Mouse (Mus musculus) lung, postnatal 25 days (tissue): ENCODE data around the gene Col20a1.

Experiments
- DNase-seq: peaks from one replicate; pipeline ENCODE4 v3.0.0; 2022; ENCODE audit warnings: low spot score

Gene Col20a1

DNA sequence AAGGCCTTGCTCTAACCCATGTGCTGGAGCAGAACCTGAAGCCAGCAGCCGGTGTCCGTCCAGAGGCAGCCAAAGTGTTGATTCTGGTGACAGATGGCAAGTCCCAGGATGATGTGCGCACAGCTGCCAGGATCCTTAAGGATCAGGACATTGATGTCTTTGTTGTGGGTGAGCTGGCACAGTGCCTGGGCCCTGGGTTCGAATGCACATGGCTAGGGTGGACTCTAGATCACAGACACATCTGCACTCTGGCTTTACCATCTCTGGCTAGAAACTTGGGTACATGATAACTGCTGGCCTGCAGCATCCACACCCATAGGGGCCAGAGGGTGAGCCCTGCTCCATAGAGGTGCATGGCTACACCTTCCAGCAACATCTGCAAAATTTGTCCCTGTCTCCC, 9.1 kb downstream of the Col20a1 start:
- DNase-seq, result no peak

DNA sequence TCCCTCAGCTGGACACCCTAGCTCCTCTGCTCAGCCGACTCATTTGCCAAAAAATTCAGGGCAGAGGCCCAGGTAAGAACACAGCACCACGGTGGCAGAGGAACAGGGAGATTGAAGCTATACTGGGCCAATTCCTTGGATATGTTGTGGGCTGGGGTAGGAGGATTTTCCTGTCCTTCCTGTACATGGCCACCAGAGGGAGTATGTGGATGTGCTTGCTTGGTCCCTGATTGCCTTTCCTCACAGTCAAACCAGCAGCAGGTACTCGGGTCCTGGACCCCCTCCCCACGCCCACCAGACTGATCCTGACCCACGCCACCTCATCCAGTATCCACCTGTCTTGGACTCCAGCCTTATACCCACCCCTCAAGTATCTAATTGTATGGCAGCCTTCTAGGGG, 10.1 kb downstream of the Col20a1 start:
- peak; percentile 21 for DNase-seq

DNA sequence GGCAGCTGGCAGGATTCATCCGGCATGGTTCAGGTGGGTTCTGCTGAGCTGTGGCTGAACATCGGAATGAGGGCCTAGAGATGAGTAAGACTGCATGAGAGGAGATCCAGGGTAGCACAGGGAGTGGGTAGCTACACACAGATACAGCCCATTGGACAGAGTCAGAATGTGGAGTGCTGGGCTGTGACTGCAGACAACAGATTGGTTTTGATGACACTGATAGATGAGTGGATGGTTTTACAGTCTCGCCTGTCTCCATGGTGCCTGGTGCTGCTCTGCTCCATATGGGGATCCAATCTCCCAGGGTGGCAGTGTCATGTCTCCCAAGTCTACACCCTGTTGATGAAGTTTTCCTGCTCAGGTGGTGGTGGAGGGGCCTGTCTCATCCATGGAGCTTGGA, 10.6 kb downstream of the Col20a1 start:
- no peak for DNase-seq

DNA sequence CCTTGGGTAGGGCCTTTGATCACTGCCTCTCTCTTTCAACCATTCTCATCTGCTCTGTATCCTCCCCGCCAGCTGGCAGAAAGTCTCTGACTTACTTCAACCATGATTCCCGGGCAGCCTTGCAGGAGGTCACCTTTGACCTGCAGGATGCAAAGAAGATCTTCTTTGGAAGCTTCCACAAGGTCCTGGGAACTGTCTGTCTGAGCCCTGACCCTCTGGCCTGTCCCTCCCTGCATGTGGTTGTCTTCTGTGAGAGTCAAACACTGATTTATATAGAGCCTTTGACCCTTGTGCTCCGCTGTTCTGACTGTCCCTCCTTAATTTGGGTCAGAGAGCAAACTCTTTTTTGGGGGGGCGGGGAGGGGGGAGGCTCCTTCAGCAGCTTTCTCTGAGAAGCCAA, 20.7 kb downstream of the Col20a1 start:
- no peak for DNase-seq

DNA sequence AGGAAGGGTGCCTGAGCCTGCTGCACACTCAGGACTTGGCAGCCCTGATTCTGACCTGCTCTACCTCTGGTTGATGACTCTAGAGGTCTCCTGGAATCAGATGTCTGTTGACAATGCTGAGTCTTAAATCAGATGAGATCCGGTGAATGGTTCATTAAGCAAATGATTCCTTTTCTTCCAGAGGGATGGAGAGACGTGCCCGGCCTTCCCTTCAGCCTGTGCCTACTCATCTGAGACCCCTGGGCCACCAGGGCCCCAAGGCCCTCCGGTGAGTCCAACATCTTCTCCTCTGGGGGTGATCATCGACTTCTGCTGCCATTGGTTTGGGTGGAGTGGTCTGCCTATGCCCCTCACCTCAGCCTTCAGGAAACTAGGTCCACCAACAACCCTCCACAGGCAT, 22.0 kb downstream of the Col20a1 start:
- DNase-seq, result no peak

DNA sequence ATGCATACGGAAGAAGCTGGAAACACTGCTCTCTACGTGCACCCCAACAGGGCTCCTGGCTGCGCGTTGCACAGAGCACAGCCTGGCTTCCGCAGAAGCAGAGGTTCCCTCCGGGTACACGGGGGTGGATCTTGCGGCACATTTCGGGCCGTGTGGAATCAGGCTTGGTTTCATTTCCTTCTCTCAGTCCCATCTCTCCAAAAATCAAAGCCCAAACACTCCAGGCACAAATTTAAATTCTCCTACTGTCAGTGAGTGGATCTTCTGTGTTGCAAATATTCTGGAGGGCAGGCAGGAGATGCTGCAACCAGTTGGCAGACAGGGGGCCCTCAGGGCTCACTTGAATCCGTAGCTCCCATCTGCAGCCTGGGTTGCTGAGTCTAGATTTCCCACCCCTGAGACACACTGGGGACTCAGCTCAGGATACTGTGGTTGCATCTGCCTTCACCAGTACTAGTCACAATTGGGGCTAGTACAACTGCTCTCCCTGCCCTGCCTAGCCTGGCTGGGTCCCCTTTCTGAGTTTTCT, 45.1 kb downstream of the Col20a1 start:
- no peak for DNase-seq

DNA sequence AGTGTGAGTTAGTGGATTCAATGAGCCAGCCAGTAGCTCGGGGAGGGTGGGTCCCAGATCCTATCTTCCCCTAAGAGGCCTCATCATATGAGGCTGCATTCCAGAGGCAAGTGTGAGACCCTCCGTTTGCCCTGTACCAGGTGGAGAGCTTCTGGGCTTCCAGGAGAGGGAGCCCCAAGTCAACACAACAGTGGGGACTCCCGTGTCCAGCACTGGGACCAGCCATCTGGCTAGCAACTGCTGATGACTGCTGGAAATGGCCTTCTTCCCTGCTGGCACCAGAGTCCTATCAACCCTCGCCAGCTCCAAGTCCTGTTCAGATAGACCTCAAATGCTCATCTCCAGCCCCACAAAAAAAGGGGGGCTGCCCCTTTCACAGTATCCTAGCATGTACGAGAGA, 46.1 kb downstream of the Col20a1 start:
- no peak for DNase-seq

DNA sequence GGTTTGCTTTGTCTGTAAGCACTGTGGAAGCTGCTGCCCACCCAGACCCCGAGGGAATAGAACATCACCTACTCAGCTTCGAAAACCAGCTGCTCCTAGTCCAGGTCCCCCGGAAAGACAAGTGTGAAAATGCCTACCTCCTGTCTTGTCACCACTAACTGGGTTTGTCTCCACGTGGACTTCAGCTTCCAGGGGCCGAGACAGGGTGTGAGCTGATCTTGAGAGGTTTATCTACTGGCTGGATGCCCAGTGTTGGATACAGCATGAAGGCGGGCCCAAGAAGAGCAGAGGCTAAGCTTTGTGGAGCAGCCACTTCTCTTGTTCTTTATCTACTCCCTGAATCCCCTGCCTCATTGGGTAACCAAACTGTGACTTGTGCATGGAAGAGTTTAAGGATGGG, 47.0 kb downstream of the Col20a1 start:
- DNase-seq, result peak; percentile 5

DNA sequence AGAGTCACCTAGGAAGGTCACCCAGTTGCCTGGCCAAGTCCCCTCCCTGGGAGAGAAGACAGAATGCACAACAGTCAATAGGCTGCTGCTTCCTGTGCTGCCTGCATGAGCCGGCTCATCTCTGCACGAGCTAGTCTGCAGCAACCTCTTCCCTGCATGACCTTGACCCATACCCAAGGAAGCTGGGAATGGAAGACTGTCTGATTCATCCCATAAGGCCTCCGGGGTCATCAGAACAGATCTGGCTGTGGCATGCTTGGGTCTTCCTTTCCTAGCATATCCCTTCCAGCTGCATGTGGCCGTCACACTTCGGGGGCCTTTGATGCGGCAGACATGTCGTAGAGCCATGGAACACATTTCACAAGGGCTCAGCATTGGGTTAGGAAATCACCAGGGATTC, 48.9 kb downstream of the Col20a1 start:
- no peak for DNase-seq

DNA sequence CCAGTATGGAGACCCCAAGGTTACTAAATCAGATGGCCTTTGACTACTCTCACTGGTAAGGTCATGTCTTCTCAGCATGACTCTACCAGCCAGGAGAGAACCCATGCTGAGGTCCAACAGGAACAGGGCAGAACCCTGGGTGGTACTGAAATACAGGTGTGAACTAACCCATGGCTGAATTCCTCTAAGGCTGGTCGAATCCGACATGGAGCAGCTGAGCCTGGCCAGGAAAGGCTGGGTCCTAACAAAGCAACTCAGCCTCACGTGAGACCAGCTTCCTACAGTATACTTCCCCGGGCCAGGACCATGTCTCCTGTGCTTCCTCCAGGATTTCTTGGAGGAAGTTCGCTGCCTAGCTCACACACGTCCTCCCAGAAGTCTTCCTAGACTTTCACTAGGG, 50.2 kb downstream of the Col20a1 start:
- DNase-seq, result no peak

DNA sequence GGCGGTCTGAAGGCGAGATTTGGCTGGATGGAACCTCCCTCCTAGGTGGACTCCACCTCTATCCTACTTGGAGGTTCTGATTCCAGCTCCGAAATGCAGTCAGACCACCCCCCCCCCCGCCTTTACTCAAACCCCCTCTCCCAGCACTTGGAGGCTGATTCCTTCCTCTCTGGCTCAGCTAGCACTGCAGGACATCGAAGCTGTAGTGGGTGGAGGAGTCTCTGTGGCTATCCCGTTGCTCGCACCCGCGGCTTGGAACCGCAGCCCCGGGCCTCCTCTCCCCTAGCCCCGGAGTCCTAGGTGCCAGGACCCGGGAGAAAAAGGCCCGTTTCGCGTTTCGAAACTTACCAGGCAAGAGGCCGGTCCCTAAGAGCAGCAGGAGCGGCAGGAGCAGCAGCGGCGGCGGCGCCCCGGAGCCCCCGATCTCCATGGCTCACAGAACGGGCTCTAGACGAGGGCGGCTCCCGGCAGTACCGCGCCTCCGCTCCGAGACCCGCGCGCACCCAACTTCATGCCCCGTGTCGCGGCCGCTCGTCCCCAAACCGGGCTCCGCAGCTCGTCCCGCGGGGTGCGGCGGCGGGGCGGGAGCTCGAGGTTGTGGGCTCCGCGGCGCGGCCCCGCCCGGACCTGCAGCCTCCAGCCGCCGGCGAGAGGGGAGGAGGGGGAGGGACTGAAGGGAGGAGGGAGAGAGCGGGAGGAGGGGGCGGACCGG, 52.5 kb downstream of the Col20a1 start:
- DNase-seq, result no peak

DNA sequence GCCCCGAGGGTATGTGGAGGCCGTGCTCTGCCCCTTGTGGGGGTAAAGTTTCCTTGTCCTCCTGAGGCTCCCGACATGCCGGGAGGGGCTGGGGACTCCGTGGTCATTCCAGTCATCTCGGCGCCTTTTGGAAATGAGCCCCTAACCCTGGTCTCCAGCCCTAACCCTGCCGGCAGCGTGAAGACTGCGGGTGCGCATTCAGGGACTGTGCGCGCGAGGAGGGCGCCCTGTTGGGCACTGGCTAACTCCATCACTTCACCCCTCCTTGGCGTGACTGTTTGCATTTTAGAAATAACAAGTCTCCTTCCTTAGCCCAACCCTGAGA, 53.0 kb downstream of the Col20a1 start:
- DNase-seq, result no peak

DNA sequence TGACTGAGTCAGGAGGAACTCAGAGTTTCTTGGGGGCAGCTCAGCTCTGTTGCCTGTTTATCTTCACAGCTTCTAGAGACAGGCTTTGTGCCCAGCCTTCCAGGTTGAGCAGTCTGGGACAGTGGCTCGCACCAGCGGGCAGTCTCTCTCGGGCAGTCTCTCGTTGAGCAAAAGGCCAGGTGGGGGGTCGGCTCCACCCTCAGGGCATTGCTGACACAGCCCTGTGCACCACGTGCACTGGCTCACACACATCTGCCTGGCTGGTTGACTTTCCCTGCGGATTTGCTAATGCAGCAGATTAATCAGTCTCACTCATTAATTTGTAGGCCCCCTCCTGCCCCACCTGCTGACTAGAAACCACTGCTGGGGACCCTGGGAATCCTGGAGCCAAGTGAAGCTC, 55.6 kb downstream of the Col20a1 start:
- no peak for DNase-seq

DNA sequence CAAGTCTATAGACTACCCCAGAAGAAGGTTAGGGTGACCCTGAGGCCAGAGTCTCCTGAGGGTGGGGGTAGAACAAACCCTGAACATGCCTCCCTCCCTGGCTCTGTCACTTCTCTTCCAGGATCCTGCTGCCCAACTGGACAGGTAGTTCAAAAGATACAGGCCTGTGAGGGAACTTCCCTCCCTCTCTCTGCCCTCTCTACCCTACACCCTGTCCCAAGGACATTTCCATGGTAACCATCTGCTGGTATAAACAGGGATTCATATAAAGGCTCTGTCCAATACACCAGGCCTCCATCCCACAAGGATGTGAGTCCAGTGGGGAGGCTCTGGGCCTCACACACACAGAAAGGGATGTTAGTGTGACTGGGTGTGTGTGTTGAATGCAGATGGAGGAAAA, 56.0 kb downstream of the Col20a1 start:
- no peak for DNase-seq

DNA sequence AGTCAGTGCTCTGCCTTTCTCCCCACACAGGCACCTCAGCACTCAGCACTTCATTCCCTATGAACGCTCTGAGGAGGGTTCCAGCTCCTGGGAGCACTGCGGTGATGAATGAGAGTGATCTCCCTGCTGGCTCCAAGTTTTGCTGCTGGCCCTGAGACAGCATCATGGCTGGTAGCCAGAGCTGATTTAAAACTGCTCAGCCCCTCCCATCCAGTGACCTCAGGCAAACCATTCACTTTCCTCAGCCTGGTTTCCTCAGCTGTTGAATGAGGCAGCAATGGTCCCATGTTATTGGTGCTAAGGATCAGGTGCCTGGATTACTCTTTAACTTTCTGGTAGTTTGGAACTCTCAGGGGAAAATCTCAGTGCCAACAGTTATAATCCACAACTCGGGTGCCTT, 57.1 kb downstream of the Col20a1 start, which contains the start of gene Chrna4:
Gene Chrna4, minus strand, starts transcription at position 110 of the 400 bp plus-strand sequence.
- no peak for DNase-seq

DNA sequence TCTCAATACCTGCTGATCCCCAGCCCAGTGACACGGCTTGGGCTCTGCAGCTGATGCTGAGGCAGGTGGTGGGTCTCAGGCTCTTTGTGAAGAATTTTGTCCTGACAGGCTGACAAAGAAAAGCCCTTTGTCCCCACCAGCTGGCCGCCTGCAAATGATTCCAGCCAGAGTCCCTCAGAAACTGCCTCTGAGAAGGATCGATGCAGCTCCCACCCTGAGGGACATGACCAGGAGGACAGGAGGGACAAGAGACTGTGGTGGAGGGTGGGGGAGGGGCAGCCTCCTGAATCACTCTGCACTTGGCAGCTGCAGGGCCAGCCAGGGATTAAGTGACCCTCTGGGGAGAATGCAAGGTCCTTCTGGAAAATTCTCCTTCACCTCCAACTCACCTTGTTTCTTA, 57.7 kb downstream of the Col20a1 start:
- no peak for DNase-seq

DNA sequence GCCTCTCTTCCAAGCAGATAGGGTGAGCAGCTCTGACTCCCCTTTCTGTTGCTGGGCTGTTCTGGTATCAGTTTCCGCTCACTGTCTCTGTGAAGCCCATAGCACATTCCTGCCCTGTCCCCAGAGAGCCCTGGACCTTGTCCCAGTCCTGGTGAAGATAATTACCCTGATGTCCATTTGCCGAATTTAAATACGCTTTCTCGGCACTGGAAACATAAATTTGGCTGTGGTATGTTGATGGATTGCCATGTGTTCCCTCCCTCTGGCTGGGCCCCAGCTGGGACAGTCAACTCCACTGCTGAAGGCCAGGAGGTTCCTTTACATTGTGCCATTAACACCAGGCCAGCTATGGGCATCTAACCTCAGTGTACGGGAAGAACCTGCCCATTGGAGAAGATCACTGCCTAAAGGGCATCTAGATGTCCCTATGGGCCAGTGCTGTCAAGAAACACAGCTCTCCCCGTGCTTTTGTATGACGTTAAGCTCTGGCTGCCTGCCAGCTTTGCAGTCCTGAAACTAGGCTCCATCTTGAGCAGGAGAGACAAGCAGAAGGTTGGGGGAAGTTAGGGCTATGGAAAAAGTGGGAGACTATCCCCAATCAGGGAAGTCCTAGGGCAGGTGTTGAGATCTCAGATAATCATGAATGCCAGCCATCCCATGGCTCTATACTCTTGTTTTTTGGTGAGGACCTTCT, 62.1 kb downstream of the Col20a1 start:
- no peak for DNase-seq

DNA sequence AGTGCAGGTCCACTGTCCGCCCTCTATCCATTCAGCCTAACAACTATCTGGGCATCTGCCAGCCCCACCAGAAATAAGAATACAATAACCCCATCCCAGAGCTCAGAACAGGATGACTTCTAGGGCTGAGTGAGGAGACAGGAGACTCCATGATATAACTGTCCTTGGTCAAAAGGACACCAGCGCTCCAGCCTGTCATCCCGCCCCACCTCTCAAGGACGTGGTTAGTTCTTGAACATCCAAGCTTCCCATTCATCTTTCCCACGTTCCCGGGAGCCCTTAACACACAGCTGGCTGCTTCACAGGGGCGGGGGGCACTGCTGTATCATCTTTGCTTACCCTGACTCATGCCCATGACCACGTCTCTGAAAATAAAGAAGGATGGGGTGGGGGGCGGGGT, 62.7 kb downstream of the Col20a1 start:
- DNase-seq, result no peak

DNA sequence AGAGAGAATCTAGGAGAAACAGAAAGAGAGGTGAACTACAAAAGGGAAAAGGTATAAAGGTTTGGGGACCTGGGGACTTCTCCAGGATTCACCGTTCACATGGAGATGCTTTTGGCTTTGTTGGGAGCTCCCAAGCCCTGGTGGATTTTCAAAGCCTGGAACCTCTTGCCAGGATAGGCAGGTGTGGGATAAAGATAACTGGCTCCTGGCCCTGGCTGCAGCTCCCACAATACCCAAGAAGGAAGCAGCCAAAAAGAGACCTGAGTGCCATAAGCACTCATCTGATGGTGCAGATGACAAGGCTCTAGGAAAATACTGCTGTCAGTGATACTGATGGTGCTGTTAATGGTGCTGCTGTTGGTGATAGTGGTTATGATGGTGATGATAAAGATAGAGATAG, 65.8 kb downstream of the Col20a1 start:
- DNase-seq, result no peak

DNA sequence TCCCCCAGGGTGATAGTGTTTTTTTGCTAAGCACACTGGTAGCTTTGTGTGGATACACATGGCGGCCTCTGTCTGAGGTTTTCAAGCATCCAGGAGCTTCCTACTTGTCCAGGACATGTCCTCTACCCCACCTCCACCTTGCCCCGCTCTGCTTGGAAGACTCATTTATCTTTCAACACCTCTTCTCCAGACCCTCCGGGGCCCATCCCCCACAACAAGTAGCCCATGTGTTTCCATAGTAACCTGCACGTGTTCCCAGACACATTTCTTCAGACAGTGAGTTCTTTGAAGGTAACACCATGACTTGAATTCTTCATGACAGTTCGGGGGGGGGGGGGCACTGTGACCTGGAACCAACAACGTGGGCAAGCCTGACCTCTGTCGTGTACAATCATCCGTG, 71.0 kb downstream of the Col20a1 start:
- DNase-seq, result no peak

DNA sequence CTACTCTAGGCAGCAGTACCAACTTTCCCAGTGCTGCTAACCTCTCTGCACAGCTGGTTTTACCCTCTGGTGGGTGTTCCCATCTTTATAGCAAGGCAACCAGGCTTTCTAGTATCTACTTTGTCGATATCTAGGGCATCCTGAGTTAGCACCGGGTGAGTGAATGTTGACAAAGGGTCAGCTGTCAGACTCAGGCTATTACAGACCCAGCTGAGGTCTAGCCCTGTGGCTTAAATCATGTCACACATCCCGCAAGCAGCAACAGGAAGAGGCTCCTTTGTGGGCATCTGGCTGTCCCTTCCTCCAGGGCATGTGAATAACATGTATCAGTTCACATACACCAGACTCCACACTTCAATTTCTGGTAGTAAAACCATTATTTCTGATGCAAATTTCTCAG, 71.9 kb downstream of the Col20a1 start:
- DNase-seq, result no peak

DNA sequence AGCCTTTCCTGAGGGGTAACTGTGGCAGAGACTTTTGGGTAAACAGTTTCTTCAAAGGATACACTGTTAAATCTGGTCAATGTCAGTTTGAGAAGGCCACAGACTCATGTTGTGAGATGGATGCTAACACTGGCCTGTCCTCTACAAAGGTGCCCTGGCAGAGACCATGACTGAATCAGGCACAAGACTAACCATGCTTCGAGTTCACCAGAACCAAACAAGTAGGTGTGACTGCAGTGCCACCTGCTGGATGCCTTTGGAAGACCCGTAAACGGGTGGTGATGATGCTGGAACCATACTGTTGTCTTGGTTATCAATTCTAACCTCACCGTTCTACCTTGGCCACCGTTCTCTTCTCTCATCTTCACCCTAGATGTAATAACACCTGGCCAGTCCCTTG, 73.8 kb downstream of the Col20a1 start:
- DNase-seq, result peak; percentile 43

DNA sequence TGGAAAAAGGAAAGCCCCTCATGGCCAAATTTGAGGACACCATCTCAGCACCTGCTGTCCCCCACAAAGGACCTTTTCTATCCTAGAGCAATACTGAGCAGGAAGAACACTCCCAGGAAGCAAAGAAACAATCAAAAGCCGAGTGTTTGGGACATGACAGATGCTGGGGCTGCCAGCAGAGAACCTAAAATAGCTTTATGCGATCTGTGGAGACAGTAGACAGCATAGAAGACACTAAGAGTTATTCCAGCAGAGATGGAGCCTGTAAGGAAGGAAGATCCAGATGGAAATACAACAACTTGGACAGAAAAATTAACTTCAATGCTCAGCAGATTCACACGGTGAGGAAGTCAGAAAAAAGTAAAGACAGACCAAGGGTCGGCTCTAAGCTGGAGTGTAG, 79.5 kb downstream of the Col20a1 start:
- DNase-seq, result no peak
